Mouse (Mus musculus): ENCODE data around the gene Chmp1a. TPM values are rescaled to one million over a fixed set of nuclear protein-coding genes. Genes with fewer than 3 reads are reported as not detected.
A peak's percentile ranks its signal among the peaks of the same experiment; 100 is the strongest.
"Not testable (repeated sequence)": the region's sequence is repeated elsewhere in the genome, so short reads cannot be mapped to it uniquely, and the experiment has no call there.

The Chmp1a gene
- polyA plus RNA-seq, 1 experiment from 2014 or later = 146 TPM

DNA sequence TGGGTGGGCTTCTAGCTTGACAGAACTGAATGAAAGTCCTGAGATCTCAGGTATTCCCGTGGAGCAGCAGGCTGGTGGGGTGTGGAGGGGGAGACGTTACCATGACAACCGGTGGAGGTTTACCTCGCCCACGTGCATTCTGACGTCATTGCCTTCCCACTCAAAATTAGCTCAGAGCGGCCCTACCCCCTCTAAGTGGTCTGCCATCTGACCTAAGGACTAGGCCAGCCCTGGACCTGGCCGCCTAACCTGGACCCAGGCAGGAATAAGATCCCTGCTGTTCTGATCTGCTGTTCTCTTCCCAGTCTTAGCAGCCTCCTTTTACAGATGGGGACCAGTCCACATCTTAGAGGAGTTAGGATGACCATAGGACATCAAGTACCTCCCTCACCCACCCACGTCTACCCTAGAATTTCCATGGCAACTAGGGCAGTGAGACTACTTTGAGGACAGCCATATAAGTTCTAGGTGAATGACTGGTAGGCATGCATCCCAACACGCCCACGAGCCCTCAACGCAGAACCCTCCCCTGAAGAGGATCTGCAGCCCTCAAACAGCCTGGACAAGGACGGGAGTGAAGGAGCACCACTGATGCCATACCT lies 22.5 kb upstream of the Chmp1a start:
- Histone ChIP-seq H3K4me3 (replicated peaks; ENCODE audit: low read length) (peak overlapping the region; percentile 61), H3K27ac (ENCODE audit: low read length) (no peak overlapping the region), H3K9me3 (replicated peaks; ENCODE audit: control insufficient read depth, low read length) (no peaks in the 10 kb centered on the region), H3K27me3 (ENCODE audit: control insufficient read depth, insufficient read depth, low read length) (peaks cover 6% of the 10 kb centered on the region; the same call in 1 of the 2 replicates), H3K4me1 (ENCODE audit: control insufficient read depth, insufficient read depth, low read length) (peaks cover 6% of the 10 kb centered on the region; the same call in 1 of the 2 replicates), H3K36me3 (ENCODE audit: control insufficient read depth, insufficient read depth, low read length) (no peaks in the 10 kb centered on the region), H3K4me2 (ENCODE audit: low read depth, low read length) (peak overlapping the region; percentile 94), H3K9ac (ENCODE audit: low read length) (peak overlapping the region; percentile 74)
- 26% methylated on average over 13 of the region's 13 CpGs for WGBS
- no peak for ATAC-seq (ENCODE audit: insufficient read depth, low FRiP score)

DNA sequence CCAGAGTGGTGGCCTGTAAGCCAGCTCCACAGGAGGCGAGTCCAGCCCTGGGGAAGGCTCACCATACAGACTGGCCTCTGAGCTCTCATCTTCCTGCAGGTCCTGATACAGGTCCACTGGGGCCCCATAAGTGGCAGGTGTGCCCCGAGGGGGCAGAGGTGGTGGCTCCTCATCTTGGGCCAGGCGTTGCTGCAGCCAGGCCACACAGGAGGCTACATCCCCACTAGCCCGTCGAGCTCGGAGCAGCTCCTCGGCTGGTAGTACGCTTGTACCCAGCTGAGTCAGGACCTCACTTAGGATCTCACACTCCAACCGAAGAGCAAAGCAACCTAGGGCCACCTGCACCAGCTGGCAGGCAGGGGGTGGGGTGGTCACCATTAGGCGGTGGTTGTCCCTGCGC lies 21.2 kb upstream of the Chmp1a start:
- Histone ChIP-seq H3K36me3 (ENCODE audit: control insufficient read depth, insufficient read depth, low read length) (no peaks in the 10 kb centered on the region), H3K9ac (ENCODE audit: low read length) (no peak overlapping the region), H3K4me2 (ENCODE audit: low read depth, low read length) (no peak overlapping the region), H3K27ac (ENCODE audit: low read length) (no peak overlapping the region), H3K4me3 (replicated peaks; ENCODE audit: low read length) (no peak overlapping the region), H3K27me3 (ENCODE audit: control insufficient read depth, insufficient read depth, low read length) (peaks cover 6% of the 10 kb centered on the region; the same call in 1 of the 2 replicates), H3K9me3 (replicated peaks; ENCODE audit: control insufficient read depth, low read length) (no peaks in the 10 kb centered on the region), H3K4me1 (ENCODE audit: control insufficient read depth, insufficient read depth, low read length) (peaks cover 6% of the 10 kb centered on the region; the same call in 1 of the 2 replicates)
- 78% methylated on average over 11 of the region's 11 CpGs for WGBS
- ATAC-seq (ENCODE audit: insufficient read depth, low FRiP score) = no peak

DNA sequence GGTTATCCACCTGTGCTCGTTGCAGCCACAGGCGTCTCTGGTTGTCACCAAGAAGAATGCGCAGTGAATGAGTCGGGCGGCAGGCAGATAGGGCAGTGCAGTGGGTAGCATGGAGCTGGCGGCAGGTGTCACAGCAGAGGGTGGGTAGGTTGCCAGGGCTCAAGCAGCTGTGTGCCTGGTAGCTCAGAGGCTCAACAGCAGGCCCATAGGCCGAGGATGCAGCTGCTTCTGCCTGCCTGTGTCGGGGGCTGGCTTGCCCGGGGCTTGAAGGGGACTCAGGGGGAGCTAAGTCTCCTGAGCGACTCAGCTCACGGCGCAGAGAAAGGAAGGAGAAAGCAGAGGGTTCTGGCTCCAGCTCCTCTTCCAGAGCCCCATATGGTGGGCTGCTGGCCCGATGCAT lies 20.7 kb upstream of the Chmp1a start:
- H3K4me2 ChIP-seq (ENCODE audit: low read depth, low read length) = no peak overlapping the region
- peaks cover 6% of the 10 kb centered on the region; the same call in 1 of the 2 replicates for H3K4me1 ChIP-seq (ENCODE audit: control insufficient read depth, insufficient read depth, low read length)
- no peaks in the 10 kb centered on the region for H3K36me3 ChIP-seq (ENCODE audit: control insufficient read depth, insufficient read depth, low read length)
- H3K4me3 ChIP-seq (replicated peaks; ENCODE audit: low read length) = no peak overlapping the region
- ATAC-seq (ENCODE audit: insufficient read depth, low FRiP score) = no peak
- no peak overlapping the region for H3K9ac ChIP-seq (ENCODE audit: low read length)
- WGBS = 49% methylated on average over 13 of the region's 13 CpGs
- no peak overlapping the region for H3K27ac ChIP-seq (ENCODE audit: low read length)
- H3K9me3 ChIP-seq (replicated peaks; ENCODE audit: control insufficient read depth, low read length) = no peaks in the 10 kb centered on the region
- peaks cover 6% of the 10 kb centered on the region; the same call in 1 of the 2 replicates for H3K27me3 ChIP-seq (ENCODE audit: control insufficient read depth, insufficient read depth, low read length)

DNA sequence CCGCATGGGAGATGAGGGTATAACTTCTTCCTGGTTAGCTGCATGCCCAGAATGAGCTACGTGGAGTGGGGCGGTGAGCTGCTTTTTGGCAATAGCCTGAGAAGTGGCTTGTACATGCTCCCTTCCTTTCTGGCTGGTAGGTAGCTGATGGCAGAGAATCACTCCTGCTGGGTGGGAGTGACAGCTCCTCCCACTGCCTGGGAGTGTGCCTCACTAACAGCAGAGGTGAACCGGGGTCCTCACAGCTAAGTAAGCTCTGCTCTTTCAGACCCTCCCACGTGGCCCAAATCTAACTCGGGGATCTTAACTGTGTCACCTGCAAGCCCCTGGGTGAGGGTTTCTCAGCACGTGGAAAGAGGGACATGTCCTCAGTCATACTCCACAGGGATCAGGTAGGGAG lies 20.0 kb upstream of the Chmp1a start:
- Histone ChIP-seq H3K4me2 (ENCODE audit: low read depth, low read length) (no peak overlapping the region), H3K27ac (ENCODE audit: low read length) (no peak overlapping the region), H3K9me3 (replicated peaks; ENCODE audit: control insufficient read depth, low read length) (no peaks in the 10 kb centered on the region), H3K4me3 (replicated peaks; ENCODE audit: low read length) (no peak overlapping the region), H3K27me3 (ENCODE audit: control insufficient read depth, insufficient read depth, low read length) (peaks cover 6% of the 10 kb centered on the region; the same call in 1 of the 2 replicates), H3K4me1 (ENCODE audit: control insufficient read depth, insufficient read depth, low read length) (peaks cover 6% of the 10 kb centered on the region; the same call in 1 of the 2 replicates), H3K36me3 (ENCODE audit: control insufficient read depth, insufficient read depth, low read length) (no peaks in the 10 kb centered on the region), H3K9ac (ENCODE audit: low read length) (no peak overlapping the region)
- no peak for ATAC-seq (ENCODE audit: insufficient read depth, low FRiP score)
- WGBS = 28% methylated on average over 7 of the region's 7 CpGs

DNA sequence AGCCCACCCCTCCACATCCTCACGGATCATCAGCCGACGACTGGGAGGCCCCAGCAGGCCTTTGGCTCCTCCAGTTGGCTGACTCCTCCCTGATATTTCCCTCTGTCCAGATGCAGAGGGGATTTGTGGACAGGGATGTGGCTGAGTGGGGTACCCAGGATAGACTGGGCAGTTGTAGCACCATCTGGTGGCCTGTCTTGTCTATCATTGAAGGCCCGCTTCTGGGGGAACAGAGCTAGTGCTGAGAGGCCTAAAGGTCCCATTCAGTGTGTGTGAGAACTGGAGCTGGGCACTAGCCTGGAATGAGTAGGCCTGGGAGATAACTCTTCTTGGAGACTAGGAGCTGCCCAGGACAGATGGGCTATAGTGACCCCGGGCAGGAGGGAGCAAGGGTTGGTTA lies 19.2 kb upstream of the Chmp1a start:
- H3K4me3 ChIP-seq (replicated peaks; ENCODE audit: low read length) = no peak overlapping the region
- peaks cover 6% of the 10 kb centered on the region; the same call in 1 of the 2 replicates for H3K4me1 ChIP-seq (ENCODE audit: control insufficient read depth, insufficient read depth, low read length)
- H3K4me2 ChIP-seq (ENCODE audit: low read depth, low read length) = no peak overlapping the region
- H3K27me3 ChIP-seq (ENCODE audit: control insufficient read depth, insufficient read depth, low read length) = peaks cover 6% of the 10 kb centered on the region; the same call in 1 of the 2 replicates
- no peaks in the 10 kb centered on the region for H3K36me3 ChIP-seq (ENCODE audit: control insufficient read depth, insufficient read depth, low read length)
- ATAC-seq (ENCODE audit: insufficient read depth, low FRiP score) = no peak
- no peak overlapping the region for H3K27ac ChIP-seq (ENCODE audit: low read length)
- no peaks in the 10 kb centered on the region for H3K9me3 ChIP-seq (replicated peaks; ENCODE audit: control insufficient read depth, low read length)
- WGBS = 47% methylated on average over 5 of the region's 5 CpGs
- no peak overlapping the region for H3K9ac ChIP-seq (ENCODE audit: low read length)

DNA sequence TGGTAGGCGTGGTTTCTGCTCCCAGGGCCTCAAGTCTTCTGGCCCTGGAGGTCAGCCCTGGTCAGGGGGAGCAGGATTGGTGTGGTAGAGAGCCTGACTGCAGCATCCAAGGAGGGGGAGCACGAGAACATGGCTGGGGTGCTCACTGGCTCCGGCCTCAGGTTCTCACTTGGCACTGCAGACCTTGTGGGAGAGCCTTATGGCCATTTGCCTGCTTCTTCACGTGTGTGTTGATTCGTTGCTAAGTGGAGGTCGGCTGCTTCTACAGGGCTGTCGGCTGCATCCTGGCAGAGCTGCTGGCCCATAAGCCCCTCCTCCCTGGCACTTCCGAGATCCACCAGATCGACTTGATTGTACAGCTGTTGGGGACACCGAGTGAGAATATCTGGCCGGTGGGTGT lies 17.8 kb upstream of the Chmp1a start:
- H3K9me3 ChIP-seq (replicated peaks; ENCODE audit: control insufficient read depth, low read length); H3K27me3 ChIP-seq (ENCODE audit: control insufficient read depth, insufficient read depth, low read length); H3K9ac ChIP-seq (ENCODE audit: low read length); H3K27ac ChIP-seq (ENCODE audit: low read length); H3K4me1 ChIP-seq (ENCODE audit: control insufficient read depth, insufficient read depth, low read length); H3K36me3 ChIP-seq (ENCODE audit: control insufficient read depth, insufficient read depth, low read length); H3K4me3 ChIP-seq (replicated peaks; ENCODE audit: low read length); ATAC-seq (ENCODE audit: insufficient read depth, low FRiP score); H3K4me2 ChIP-seq (ENCODE audit: low read depth, low read length): not testable (repeated sequence)
- 75% methylated on average over 11 of the region's 11 CpGs for WGBS

DNA sequence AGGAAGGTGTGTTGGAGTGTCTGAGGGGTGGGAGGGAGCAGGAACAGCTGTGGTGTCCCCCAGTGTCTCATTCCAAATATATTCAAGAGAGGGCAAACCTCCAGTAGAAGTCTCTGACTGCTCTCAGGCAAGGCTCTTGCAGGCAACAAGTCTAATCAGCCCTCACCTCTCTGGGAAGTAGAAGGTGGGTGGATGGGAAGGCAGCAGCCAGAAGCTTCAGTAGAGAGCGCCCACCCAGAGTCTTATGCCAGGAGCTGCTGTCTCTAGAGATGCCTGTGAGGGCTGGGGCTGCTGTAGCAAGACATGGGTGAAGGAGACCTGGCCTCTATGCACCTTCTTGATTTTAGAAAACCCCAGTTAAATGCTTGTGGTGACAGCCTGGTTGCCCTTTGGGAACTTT lies 15.9 kb upstream of the Chmp1a start:
- ATAC-seq (ENCODE audit: insufficient read depth, low FRiP score) = no peak
- 100% methylated on average over 1 of the region's 1 CpGs for WGBS
- H3K9ac ChIP-seq (ENCODE audit: low read length) = no peak overlapping the region
- no peaks in the 10 kb centered on the region for H3K27me3 ChIP-seq (ENCODE audit: control insufficient read depth, insufficient read depth, low read length)
- H3K36me3 ChIP-seq (ENCODE audit: control insufficient read depth, insufficient read depth, low read length) = no peaks in the 10 kb centered on the region
- peaks cover 12% of the 10 kb centered on the region for H3K4me1 ChIP-seq (ENCODE audit: control insufficient read depth, insufficient read depth, low read length)
- no peak overlapping the region for H3K4me2 ChIP-seq (ENCODE audit: low read depth, low read length)
- no peak overlapping the region for H3K4me3 ChIP-seq (replicated peaks; ENCODE audit: low read length)
- H3K27ac ChIP-seq (ENCODE audit: low read length) = no peak overlapping the region
- no peaks in the 10 kb centered on the region for H3K9me3 ChIP-seq (replicated peaks; ENCODE audit: control insufficient read depth, low read length)

DNA sequence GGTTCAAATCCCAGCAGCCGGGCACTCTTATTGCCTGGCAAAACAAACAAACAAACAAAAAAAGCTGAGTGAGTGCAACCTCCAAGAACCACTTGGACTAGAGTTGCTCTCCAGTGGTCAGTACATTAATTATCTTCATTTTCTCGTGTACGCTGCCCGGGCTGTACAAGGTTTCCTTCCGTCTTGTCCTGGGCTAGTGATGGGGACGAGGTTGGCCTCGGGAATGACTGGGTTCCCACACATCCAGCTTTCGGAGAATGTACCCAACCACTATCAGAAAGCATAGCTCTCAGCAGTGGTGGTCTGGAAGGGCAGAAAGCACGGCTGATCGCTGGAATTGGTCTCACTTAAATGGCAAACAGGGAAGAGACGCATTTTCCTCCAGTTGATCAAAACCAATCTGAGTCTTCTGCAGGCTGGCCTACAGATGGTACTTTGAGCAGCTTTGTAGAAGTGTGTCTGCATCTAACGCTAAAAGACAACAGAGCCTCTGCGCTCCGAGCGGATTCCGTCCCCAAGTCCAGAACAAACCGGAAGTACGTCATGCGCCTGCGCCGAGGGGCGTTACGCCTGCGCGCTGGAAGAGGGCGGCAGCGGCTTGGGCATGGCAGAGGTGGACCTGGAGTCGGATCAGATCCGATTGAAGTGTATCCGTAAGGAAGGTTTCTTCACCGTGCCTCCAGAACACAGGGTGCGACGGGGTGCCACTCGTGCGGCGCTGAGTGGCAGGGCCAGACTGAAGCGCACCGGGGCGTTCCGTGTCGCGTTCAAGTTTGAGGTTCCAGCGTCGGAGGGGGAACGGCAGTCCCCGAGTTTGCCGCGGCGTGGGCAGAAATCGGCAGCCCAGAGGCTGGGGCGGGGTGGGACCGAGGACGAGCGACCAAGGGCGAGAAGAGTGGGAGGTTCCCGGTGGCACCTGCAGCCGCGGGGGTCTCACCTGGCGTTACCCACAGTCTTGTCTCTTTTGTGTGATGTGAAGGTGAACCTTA lies 12.0 kb upstream of the Chmp1a start, which contains the start of gene Cdk10:
Gene Cdk10 (plus strand): TSS at position 565 of the 989 bp plus-strand sequence.
- no peaks in the 10 kb centered on the region for H3K36me3 ChIP-seq (ENCODE audit: control insufficient read depth, insufficient read depth, low read length)
- H3K4me1 ChIP-seq (ENCODE audit: control insufficient read depth, insufficient read depth, low read length) = peaks cover 12% of the 10 kb centered on the region
- peak within 1 kb of the TSS; percentile 92 for H3K4me2 ChIP-seq (ENCODE audit: low read depth, low read length)
- H3K9me3 ChIP-seq (replicated peaks; ENCODE audit: control insufficient read depth, low read length) = no peaks in the 10 kb centered on the region
- peak within 1 kb of the TSS; percentile 82 for H3K4me3 ChIP-seq (replicated peaks; ENCODE audit: low read length)
- peak within 1 kb of the TSS; percentile 88 for H3K27ac ChIP-seq (ENCODE audit: low read length)
- WGBS = 1% methylated on average over 59 of the region's 59 CpGs
- H3K27me3 ChIP-seq (ENCODE audit: control insufficient read depth, insufficient read depth, low read length) = no peaks in the 10 kb centered on the region
- ATAC-seq (ENCODE audit: insufficient read depth, low FRiP score) = peak; percentile 90
- peak within 1 kb of the TSS; percentile 90 for H3K9ac ChIP-seq (ENCODE audit: low read length)

DNA sequence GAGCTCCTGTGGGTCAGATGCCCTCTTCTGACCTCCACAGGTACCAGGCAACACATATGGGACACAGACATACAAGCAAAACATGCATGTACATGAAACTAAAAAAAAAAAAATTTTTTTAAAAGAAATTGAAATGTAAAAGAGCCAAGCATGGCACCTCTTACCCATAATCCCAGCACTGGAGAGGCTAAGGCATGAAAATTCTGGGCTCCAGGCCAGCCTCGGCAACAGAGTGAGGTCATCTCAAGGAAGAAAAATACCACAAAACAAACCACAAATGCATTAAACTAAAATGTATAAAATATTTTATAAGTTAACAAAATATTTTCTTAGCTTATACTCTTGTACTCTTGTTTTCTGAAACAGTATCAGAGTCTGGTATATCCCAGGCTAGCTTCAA lies 8.4 kb upstream of the Chmp1a start:
- peaks cover 12% of the 10 kb centered on the region for H3K4me1 ChIP-seq (ENCODE audit: control insufficient read depth, insufficient read depth, low read length)
- no peak overlapping the region for H3K4me2 ChIP-seq (ENCODE audit: low read depth, low read length)
- no peak overlapping the region for H3K9ac ChIP-seq (ENCODE audit: low read length)
- no peak overlapping the region for H3K27ac ChIP-seq (ENCODE audit: low read length)
- no peaks in the 10 kb centered on the region for H3K27me3 ChIP-seq (ENCODE audit: control insufficient read depth, insufficient read depth, low read length)
- no peaks in the 10 kb centered on the region for H3K36me3 ChIP-seq (ENCODE audit: control insufficient read depth, insufficient read depth, low read length)
- 54% methylated on average over 1 of the region's 1 CpGs for WGBS
- ATAC-seq (ENCODE audit: insufficient read depth, low FRiP score) = no peak
- no peaks in the 10 kb centered on the region for H3K9me3 ChIP-seq (replicated peaks; ENCODE audit: control insufficient read depth, low read length)
- H3K4me3 ChIP-seq (replicated peaks; ENCODE audit: low read length) = no peak overlapping the region

All from stomach, embryonic 16.5 days (tissue).